Mouse (Mus musculus) cerebral cortex, adult 2 months (tissue): ENCODE measurements around the gene Syngr1.

Source experiments
- WGBS: fragments of 180-500 bp; shearing (Covaris S2); methylation state at CpG from one replicate; pipeline ENCODE4 v1.1.7; 2018; 5-methylcytosine and 5-hydroxymethylcytosine counted together

Syngr1 gene

DNA sequence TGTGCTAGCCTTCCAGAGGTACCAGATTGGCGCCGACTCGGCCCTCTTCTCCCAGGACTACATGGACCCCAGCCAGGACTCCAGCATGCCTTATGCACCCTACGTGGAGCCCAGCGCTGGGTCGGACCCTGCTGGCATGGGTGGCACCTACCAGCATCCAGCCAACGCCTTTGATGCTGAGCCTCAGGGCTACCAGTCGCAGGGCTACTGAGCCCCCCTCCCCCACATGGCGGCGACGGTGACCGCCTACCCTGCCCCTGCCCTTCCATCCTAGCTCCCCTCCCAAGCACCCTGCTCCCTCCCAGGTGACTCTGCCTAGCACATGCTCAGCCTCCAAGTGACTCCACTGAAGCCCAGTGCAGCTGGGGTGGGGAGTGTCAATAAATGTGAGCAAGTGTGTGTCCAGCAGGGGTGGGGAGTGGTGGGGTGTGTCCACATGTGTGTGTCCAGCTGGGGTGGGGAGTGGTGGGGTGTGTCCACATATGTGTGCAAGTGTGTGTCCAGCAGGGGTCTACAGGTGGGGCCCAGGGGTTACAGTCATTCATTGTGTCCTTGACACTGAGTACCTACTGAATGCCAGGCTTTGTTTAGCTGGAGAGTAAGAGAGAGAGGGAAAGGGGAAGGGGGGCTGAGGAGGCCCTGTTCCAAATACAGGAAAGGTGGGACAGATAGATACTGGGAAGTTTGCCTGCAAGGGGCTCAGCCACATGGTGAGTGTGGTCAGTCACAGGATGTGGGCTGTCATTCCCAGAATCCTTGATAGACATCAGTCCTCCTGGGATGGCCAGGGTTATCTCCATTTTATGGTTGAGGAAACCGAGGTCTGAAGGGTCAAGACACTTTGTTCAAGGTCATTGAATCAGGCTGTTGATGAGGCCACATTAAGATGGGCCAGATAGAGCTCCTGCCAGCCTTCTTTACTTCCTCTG is 25.0 kb downstream of the Syngr1 start:
- WGBS: 69% methylated on average over 13 of the region's 13 CpGs

DNA sequence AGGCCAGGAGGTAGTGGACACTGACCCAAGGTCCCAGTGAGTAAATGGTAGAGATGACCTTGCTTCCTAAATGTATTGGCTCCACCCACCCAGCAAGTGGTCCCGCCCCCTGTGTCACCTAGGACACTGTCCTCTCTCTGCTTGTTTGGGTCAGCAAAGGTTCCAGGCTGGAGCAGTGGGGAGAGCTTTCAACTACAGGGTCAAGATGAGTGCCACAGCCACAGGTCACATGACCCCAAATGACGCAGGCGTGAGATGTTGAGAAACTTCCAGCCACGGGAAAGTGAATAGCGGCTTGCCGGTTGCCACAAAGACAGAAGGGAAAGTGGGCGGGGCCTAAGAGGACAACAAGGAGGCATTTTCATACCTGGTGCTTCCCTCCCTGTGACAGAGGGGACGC is 26.0 kb downstream of the Syngr1 start:
- WGBS: 54% methylated on average over 8 of the region's 8 CpGs

DNA sequence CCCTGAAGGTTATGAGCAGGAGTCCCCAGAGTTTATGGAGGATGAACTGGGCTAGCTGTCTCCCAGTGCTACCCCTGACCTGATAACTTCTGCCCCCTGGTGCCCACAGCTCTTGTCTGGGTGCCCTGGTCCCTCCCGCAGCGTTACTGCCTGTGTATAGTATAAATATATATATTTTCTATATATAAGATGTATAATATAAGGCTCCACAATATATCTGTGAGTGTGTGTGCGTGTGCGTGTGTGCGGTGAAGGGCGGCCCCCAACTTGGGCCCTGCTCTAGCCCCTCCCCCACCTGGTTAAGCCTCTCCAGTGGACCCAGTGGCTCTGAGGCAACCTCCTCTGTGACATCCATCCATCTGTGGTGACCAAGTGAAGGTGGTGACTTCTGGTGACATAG is 27.9 kb downstream of the Syngr1 start:
- 79% methylated on average over 6 of the region's 6 CpGs for WGBS

DNA sequence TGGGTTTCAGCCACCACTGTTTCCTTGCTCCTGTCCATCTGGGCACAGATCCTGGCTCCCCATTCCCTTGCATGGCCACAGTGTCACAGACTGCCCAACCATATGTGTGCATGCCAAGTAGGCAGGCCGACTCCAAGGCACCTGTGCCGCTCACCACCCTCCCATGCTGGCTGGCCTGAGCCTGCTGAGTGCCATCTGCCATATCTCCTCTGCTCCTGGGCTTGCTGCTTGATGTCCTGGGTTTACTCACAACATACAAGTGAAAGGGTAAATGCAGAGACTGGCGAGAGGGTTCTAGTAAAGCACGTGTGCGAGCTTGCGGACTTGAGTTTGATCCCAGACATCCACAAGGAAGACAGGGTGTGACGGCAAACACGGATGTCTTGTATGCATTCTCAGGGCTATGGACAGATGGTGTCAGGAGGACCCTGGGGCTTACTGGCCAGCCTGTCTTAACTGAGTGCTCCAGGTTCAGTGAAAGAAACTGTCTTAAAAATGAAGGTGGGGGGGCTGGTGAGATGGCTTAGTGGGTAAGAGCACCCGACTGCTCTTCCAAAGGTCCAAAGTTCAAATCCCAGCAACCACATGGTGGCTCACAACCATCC is 30.7 kb downstream of the Syngr1 start:
- WGBS: 69% methylated on average over 9 of the region's 9 CpGs

DNA sequence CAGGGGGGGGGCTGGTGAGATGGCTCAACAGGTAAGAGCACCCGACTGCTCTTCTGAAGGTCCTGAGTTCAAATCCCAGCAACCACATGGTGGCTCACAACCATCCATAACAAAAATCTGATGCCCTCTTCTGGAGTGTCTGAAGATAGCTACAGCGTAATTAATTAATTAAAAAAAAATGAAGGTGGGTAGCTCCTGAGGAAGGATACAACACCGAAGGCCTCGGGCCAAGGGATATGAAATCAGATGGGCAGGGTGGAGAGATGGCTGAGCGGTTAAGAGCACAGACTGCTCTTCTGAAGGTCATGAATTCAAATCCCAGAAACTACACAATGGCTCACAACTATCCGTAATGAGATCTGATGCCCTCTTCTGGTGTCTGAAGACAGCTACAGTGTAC is 31.3 kb downstream of the Syngr1 start:
- 93% methylated on average over 6 of the region's 6 CpGs for WGBS

DNA sequence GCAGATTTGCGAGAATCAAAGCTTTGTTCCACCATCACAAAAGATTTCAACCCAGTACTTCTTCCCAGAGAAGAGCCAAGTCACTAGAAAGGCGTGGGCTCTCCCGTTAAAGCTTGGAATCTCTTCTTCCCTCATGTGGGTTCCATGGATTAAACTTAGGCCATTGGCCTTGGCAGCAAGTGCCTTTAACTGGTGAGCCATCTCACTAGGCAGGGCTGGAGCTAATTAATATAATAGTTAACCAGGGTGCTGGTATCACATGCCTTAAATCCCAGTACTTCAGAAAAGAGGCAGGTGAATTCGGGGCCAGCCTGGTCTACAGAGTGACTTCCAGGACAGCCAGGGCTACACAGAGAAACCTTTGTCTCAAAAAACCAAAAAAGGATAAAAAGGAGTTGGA is 33.5 kb downstream of the Syngr1 start:
- WGBS: 86% methylated on average over 4 of the region's 4 CpGs

DNA sequence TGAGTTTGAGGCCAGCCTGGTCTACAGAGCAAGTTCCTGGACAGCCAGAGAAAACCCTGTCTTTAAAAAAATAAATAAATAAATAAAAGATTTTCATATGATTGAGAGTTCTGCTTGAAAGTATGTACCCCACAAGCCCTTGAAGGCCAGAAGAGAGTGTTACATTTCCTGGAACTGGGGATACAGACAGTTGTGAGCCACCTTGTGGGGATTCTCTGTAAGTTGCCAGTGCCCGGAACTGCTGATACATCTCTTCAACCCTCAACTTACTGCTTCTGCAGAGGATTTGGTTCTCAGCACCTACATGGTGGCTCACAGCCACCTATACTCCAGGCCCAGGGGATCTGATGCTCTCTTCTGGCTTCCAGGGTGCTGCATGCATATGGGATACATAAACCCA is 36.1 kb downstream of the Syngr1 start:
- WGBS: 50% methylated on average over 1 of the region's 1 CpGs

DNA sequence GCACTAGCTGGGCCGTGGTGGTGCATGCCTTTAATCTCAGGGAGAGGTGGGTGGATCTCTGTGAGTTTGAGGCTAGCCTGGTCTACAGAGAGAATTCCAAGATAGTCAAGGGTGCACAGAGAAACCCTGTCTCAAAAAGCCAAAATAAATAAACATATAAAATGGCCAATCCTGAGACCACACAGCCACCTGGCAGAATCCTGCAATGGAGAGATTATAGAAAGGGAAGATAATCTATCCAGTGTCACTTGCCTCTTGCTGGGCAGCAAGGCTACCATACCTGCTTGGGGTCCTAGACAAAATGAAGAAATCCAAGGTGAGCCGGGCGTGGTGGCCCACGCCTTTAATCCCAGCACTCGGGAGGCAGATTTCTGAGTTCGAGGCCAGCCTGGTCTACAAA is 38.8 kb downstream of the Syngr1 start:
- 92% methylated on average over 6 of the region's 6 CpGs for WGBS

DNA sequence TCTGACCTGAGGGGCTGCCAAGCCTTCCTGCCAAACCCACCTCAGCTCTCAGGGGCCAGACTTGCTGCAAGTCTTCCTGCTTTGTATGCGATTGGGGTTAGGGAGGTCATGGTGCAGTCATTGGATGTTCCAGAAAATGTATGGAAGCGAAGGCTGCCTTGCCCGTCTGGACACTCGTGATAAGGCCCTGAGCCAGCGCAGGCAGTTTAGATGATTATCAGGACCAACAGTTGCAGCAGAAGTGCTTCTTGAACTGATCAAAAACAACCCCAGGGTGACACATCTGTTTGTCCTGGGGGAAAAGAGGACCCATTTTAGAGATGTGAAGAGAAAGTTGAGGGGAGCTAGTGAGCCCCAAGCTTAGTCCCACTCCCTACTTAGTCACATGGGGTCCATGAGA is 39.6 kb downstream of the Syngr1 start:
- 87% methylated on average over 5 of the region's 5 CpGs for WGBS

DNA sequence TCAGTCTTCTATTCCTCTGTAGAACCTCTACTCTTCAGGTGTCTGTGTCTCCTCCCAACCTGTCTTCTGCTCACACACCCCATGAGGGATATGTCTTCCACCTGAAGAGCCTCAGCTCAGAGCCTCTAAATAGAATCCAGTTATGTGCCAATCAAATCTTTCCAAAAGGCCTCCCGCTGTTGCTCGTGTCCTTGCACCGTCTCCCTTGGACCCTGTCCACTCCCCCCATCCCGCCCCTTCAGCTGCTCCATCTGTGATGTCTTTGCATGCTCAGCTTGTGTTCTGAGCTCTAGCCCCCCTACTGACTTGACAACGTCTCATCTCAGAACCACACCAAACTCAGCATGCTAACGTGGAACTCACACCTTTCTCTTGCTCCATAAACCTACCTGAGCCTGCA is 40.3 kb downstream of the Syngr1 start:
- WGBS: 66% methylated on average over 6 of the region's 6 CpGs

DNA sequence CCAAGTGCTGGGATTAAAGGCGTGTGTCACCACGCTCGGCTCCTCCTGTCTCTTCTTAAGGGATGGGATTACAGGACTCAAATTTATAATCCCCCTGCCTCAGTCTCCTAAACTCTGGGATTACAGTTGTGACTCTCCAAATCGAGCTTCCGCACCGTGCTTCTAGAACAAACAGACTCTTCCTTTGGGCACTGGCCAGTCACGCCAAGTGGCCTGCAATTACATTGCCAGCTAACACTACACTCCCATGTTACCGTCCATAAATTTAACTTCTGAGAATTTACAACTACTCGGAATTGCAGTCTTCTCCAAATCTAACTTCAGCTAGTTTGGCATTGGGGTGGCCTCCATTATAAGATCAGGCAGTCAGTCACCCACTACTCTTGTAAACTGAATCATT is 41.3 kb downstream of the Syngr1 start:
- WGBS: 64% methylated on average over 9 of the region's 9 CpGs

DNA sequence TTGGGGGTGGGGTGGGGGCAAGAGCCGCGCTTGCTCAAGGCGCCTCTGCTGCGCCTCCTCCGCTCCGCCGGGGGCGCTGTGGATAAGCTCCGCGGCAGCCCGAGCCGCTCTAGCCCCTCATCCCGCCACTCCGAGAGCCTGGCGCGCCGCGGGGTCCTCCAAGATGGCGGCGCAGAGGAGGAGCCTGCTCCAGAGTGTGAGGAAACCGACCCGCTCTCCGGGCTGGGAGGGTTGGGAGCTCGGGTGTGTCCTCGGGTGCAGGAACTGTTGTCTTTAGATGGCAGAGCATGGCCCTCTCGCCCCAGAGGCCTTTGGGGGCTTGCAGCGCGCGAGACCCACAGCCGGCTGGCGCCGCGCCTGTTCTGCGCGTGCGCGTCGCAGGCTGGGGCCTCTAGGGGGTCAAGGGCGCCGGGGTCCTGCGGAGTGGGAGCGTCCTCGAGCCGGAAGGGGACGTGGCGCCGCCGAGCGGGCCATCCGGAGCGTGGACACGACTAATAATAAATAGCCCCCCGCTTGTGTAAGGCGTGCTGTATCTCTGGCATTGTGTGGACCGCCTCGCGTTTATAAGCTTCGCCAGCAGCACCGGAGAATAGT is 42.0 kb downstream of the Syngr1 start, which contains the start of gene Tab1:
Tab1 (plus strand) TSS at position 135 of the 594 bp plus-strand sequence.
- under 1% methylated on average over 59 of the region's 59 CpGs for WGBS

DNA sequence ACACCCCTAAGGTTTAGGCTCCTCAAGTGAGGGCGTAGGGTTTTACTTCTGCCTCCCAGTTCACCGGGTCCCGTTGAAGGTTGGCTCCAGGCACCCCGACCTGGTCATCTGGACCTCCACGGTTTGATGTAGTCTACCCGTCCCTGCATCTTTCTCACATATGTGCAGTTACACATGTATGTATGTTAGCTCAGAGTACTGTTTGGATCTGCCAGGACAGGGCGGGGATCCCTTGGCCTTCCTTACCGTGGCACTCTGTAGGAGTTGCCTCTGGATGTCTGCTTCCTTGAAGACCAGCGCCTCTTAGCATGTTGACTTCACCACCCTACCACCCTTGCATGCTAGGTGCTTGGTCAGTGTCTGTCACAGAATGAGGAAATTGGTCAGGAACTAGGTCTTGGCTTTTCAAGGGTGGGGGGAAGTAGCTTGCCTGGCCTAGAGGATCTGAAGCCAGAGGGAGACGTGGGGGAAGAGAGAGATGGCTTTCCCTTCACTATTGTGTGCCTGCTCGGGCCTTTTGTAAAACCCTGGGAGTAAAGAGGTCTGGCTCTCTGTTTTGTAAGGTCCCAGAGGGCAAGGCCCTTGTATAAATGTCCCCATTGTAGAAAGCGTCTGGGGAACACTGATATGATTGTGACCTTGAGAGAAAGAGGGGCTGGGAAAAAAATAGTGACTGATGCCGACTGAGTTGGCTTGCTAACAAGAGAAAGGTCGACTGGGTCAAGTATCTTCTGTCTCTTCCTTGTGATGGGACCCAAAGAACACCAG is 42.7 kb downstream of the Syngr1 start:
- 7% methylated on average over 14 of the region's 14 CpGs for WGBS

DNA sequence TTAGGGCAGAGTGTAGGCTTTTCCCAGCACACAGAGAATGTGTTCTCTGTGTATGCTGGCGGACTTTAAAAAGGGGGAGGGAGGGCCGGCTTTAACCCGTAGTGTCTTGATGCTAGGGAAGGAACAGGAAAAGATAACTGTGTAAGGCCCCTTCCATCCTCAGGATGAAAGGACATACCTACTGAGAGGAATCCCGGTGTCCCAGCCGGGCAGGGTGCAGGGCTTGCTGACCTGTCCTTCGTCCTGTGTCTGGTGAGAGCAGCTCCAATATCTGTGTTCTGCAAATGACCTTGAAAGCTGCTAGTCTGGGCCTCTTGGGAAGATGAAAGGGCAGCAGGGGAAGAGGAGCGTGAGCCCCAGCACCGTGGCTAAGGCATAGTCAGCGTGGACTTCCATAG is 43.3 kb downstream of the Syngr1 start:
- 51% methylated on average over 9 of the region's 9 CpGs for WGBS

DNA sequence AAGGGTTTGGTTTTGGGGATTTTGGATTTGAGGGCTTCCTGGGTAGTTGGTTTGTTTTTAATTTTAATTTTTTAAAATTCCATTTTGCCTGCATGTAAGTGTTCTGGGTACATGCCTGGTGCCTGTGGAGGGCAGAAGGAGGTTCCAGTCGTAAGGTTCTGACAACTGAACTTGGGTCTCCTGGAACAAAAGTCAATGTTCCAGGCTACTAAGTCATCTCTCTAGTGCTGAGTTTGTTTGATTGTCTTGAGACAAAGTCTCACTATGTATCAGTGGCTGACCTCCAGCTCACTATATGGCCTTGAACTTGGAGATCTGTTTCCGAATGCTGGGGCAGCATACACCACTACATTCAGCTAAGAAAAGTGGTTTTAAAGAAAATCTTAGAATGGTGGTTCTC is 44.4 kb downstream of the Syngr1 start:
- WGBS: 89% methylated on average over 2 of the region's 2 CpGs

DNA sequence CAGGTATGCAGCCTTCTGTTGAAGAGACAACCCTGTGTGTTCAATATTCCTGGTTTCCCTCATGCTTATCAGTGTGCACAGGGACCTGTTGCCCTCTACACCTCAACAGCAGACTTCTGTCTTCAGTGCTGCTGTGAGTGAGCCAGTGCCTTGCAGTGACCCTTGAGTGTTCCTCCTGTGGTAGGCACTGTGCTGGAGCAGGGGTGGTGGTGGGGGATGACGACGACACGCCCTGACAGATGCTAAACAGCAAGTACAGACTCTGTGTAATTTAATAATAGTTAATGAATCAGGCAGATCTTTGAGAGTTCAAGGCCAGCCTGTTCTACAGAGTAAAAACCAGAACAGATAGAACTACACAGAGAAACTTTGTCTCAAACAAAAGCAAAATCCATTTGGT is 45.5 kb downstream of the Syngr1 start:
- WGBS: 93% methylated on average over 3 of the region's 3 CpGs

DNA sequence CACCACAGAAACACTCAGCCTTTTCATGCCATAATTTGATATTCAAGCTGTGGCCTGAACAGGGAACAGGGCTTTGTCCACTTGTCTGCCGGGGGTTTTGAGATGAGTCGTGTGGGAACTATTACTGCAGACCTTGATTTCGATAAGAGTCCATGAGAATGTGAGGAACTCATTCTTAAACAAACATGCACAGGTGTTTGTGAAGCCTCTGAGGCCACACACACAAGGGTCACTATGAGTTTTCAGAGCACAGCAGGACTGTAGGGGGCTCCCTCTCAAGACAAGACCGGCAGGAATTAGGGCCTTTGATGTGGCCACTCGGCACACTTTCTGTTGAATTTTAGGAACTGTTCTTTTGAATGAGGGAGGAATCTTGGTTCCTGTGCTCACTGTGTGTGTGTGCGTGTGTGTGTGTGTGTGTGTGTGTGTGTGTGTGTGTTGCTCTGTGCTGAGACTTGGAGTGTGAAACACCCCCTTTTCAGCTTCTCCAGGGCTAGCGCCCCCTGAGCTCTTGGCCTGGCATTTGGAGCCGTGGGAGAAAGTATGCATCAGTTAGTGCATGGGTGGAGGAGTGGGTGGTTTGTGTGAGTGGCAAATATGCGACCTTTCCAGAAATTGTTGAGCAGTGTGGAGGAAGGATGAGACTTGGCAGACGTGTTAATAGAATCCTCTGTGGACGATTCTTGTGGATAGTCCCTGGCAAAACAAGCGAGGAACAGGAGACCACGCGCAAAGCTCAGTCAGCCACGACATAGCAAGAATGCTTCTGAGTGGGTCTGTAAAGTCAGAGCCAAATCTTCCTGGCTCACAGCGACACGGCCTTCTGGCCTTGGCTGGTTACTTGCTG is 47.0 kb downstream of the Syngr1 start:
- 16% methylated on average over 17 of the region's 17 CpGs for WGBS

DNA sequence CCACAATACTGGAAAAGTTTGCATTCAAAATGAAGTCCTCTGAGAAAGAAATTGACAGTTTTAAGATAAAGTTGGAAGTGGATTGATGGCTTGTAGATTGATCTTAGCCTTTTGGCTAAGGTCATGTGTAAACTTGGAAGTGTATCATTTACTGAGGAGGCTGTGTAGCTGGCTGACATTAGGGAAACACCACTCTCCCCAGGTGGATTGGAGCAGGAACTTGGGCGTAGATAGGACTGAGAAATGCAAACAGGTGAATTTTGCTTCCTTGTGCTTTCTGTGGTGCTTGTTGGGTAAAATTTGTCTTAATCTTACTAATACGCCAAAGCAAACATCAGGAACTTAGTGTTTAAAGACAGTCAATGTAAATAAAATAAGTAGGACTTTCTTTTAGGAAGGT is 49.2 kb downstream of the Syngr1 start:
- WGBS: 99% methylated on average over 2 of the region's 2 CpGs

DNA sequence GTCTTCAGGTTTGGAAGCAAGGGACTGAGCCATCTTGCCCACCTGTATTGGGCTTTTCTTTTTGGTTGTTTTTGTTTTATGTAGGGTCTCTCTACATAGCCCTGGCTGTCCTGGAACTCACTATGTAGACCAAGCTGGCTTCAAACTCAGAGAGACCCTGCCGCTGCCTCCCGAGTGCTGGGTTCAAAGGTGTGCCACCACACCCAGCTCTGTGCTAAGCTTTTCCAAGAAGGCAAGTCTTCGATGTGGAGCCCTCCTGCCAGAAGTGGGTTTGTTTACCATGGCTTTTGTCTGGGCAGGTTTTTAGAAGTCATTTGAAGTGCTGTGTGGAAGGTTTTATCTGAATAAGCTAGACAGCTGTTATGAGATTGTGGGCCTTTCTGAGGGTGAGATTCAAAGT is 49.7 kb downstream of the Syngr1 start:
- 95% methylated on average over 3 of the region's 3 CpGs for WGBS

DNA sequence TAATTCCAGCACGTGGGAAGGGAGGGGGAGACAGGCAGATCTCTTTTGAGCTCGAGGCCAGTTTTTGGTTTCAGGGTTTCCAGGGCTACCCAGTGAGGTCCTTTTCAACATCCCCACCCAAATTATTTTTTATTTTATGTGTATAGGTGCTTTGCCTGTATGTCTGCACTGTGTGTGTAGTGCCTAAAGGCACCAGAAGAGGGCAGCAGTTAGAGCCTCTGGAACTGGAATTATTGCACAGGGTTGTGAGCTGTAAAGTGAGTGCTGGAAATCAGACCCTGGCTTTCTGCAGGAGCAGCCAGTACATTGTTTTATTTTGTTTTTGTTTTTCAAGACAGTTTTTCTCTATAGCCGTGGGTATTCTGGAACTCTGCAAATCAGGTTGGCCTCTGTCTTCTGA is 51.0 kb downstream of the Syngr1 start:
- WGBS: 97% methylated on average over 3 of the region's 3 CpGs

DNA sequence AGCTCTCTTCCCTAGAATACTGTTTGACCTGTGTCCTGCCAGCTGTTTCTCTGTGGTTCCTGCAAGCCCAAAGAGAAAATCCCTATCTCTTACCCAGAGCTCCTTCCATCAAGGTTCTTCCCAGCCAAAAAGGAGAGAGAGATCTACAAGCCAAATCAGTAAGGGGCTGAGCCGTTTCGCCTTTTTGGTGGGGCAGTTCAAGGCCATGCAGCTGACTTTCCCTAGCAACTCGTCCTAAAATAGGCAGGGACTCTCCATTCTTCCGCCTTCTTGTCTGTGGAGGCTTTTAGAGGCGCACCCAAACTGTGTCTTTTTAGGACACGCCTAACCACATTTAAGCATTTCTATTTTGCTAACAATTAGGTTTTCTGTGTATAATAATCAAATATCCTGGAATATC is 52.6 kb downstream of the Syngr1 start:
- WGBS: 50% methylated on average over 6 of the region's 6 CpGs
